Mouse (Mus musculus) midbrain, embryonic 15.5 days (tissue): Measurements from ENCODE around the gene Snf8. TPM values are rescaled to one million over a fixed set of nuclear protein-coding genes. Genes with fewer than 3 reads are reported as not detected.

Experiments used
- ATAC-seq: fragments of 200-750 bp; cut with Nextera tagmentation; replicated peaks from 2 replicates; pipeline ENCODE4 v1.8.0; 2017; ENCODE audit warnings: moderate TSS enrichment
- H3K27ac ChIP-seq: fragments of 300-500 bp; sonication (generic); 2 replicates; pipeline ENCODE4 v1.5.1; 2015; ENCODE audit warnings: mild to moderate bottlenecking, inconsistent platforms
- H3K27me3 ChIP-seq: fragments of 300-500 bp; sonication (generic); replicated peaks from 2 replicates; pipeline ENCODE4 v1.6.1; 2015; ENCODE audit warnings: inconsistent platforms
- H3K36me3 ChIP-seq: fragments of 300-500 bp; sonication (generic); replicated peaks from 2 replicates; pipeline ENCODE4 v1.6.1; 2015; ENCODE audit warnings: inconsistent platforms
- H3K4me1 ChIP-seq: fragments of 300-500 bp; sonication (generic); 2 replicates; pipeline ENCODE4 v1.6.1; 2015; ENCODE audit warnings: inconsistent platforms
- H3K4me2 ChIP-seq: fragments of 300-500 bp; sonication (generic); 2 replicates; pipeline ENCODE4 v1.6.1; 2015; ENCODE audit warnings: inconsistent platforms, mild to moderate bottlenecking, moderate library complexity
- H3K4me3 ChIP-seq: fragments of 300-500 bp; sonication (generic); 2 replicates; pipeline ENCODE4 v1.5.1; 2015; ENCODE audit warnings: mild to moderate bottlenecking, inconsistent platforms
- H3K9ac ChIP-seq: fragments of 300-500 bp; sonication (generic); 2 replicates; pipeline ENCODE4 v1.6.1; 2015; ENCODE audit warnings: mild to moderate bottlenecking, inconsistent platforms
- H3K9me3 ChIP-seq: fragments of 300-500 bp; sonication (generic); 2 replicates; pipeline ENCODE4 v1.6.1; 2016; ENCODE audit warnings: inconsistent platforms
- WGBS: fragments of 180-500 bp; shearing (Covaris S2); methylation state at CpG from one replicate; pipeline ENCODE4 v1.1.7; 2015; ENCODE audit warnings: mixed read lengths; 5-methylcytosine and 5-hydroxymethylcytosine counted together
- polyA plus RNA-seq: library from polyadenylated mRNA; unstranded; fragments of >200 nt; fragmentation: Nextera tagmentation; extraction: Ambion mirVana; gene quantifications from 2 replicates; pipeline ENCODE4 v1.2.1, GENCODE M21; 2015

The Snf8 gene
- polyA plus RNA-seq, 1 experiment from 2014 or later = 137 TPM

DNA sequence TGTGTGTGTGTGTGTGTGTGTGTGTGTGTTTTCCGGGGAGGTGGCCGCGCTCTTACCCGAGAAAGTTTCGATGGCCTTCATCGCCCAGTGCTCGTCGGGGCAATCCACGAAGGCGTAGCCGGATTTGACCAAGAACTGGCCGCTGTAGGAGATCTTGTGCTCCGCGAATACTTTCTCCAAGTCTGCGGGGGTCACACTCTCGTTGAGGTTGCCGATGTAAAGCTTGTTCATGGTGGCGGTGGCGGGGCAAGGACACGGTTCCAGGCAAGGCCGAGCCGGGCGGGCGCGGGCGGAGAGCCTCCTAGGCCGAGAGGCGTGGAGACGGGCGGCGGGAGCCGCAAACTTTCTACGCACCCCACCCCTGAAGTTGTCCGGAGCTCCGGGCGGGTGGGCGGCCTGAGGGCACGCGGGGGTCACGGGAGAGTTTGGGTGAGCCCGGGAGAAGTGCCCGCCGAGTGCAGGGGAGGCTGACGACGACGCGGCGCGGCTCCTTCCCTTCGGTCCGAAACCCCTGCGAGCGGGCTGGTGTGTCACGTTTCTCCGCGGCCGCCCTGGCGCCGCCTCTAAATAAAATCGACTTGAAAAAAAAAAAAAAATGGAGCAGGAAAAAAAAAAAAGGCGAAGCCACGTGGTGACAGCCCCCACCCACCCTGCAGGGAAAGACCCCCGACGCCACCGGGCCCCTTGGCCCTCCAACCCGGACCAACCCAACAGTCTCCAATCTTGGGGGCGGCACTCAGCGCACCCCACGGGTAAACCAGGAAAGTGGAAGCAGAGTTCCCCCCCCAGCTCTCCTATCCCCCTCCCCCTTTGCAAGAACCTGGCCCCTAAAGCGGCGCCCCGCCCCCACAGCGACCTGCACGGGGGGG lies 29.0 kb upstream of the Snf8 start, which contains the start of gene Igf2bp1:
Igf2bp1 (minus strand) TSS at position 538 of the 869 bp plus-strand sequence.
- no peaks in the 10 kb centered on the region for H3K27me3 ChIP-seq
- peak within 1 kb of the TSS; percentile 68 for H3K9ac ChIP-seq
- H3K36me3 ChIP-seq = no peaks in the 10 kb centered on the region
- under 1% methylated on average over 68 of the region's 74 CpGs for WGBS
- H3K9me3 ChIP-seq = no peaks in the 10 kb centered on the region
- ATAC-seq = peak; percentile 53
- H3K27ac ChIP-seq = peak within 1 kb of the TSS; percentile 88
- H3K4me3 ChIP-seq = peak within 1 kb of the TSS; percentile 54
- peaks cover 38% of the 10 kb centered on the region for H3K4me1 ChIP-seq
- peak within 1 kb of the TSS; percentile 80 for H3K4me2 ChIP-seq

DNA sequence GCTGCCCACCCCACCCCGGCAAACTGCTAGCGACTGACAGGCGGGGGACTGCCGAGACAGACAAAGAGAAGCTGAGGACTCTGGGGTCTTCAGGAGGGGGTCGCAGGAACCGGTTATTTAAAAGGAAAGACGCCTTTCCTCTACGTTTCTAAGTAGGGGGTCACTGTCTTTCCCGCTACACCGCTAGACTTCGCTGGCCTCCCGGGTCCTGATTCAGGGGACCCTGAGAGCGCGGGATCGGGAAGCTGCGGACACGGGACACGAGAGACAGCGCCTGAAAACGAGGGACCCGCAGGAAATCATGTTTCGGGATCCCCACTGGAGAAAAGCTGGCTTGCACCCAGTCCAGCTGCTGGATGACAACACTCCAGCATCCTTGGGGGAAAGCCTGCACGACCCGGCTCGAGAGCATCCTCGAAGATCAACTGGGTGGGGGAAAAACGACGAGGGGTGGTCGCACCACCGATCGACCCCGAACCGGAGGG lies 28.3 kb upstream of the Snf8 start:
- Histone ChIP-seq H3K9ac (peak overlapping the region; percentile 68), H3K4me3 (peak overlapping the region; percentile 54), H3K27me3 (no peaks in the 10 kb centered on the region), H3K27ac (peak overlapping the region; percentile 88), H3K9me3 (no peaks in the 10 kb centered on the region), H3K4me2 (peak overlapping the region; percentile 80), H3K4me1 (peaks cover 38% of the 10 kb centered on the region), H3K36me3 (no peaks in the 10 kb centered on the region)
- WGBS = under 1% methylated on average over 33 of the region's 33 CpGs
- peak; percentile 43; the same call in 1 of the 2 replicates for ATAC-seq

DNA sequence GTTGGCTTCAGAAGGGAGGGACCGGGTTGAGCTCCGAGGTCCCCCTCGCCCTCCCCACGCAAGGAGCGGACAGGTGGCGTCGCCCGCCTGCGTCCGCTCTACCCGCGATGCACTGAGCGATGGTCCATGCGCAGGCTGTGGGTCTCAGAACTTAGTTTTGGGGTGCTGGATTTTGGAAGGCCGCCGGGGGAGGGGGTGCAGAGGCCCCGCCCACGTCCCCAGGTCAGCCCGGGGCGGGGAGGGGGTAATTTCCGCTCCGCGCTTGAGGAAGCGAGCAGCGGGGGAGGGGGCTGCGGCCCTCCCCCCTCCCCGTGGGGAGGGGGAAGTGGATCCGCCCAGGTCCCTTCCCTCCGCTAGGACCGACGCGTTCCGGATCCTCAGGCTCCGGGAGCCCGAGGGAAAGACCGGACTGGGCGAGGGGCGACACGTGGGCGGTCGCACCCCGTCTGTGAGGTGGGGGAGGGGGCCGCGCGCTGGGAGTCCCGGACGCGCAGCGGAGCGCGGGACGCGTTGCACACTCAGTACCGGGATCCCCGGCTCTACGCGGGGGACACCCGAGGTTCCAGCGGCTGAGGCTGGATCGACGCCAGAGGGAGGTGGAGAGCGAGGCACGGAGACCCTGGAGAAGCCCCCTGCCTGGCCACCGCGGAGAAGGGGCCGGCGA lies 27.7 kb upstream of the Snf8 start:
- WGBS = under 1% methylated on average over 56 of the region's 67 CpGs
- Histone ChIP-seq H3K27me3 (no peaks in the 10 kb centered on the region), H3K9me3 (no peaks in the 10 kb centered on the region), H3K4me1 (peaks cover 32% of the 10 kb centered on the region), H3K9ac (peak overlapping the region; percentile 68), H3K4me3 (peak overlapping the region; percentile 54), H3K27ac (peak overlapping the region; percentile 88), H3K4me2 (peak overlapping the region; percentile 80), H3K36me3 (no peaks in the 10 kb centered on the region)
- peak; percentile 78 for ATAC-seq

DNA sequence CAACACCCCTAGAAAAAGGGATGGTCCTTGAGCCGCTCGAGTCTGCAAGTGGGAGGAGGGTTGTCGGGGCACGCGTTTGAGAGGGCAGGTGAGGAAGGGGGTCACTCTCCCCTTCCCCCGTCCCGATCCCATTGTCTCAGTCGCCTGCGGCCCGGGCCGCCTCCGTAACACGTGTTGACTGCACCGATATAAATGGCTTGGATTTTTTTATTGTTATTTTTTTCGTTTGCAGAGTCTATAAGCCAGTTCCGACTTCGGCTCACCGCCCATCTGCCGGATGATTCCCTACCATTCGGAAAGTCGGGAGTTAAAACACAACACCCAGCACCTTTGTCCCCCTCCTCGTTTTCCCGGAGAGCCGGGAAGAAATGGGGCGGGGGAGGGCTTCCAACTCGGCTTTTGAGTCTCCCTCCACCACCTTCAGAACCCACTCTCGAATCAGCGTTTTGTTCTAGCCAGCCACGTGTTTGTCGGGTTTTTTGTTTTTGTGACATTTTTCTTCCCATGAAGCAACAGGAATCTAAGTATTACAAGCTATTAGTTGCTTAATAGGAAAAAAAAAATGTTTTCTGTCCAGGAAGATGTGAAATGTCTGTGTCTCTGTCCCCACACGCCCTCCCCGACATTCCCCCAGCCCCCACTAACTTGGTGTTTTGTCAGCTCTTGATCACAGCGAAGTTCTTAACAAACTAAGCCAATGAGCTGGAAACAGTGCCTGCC lies 27.0 kb upstream of the Snf8 start:
- WGBS = under 1% methylated on average over 33 of the region's 33 CpGs
- peak overlapping the region; percentile 88 for H3K27ac ChIP-seq
- no peak; the same call in 1 of the 2 replicates for ATAC-seq

DNA sequence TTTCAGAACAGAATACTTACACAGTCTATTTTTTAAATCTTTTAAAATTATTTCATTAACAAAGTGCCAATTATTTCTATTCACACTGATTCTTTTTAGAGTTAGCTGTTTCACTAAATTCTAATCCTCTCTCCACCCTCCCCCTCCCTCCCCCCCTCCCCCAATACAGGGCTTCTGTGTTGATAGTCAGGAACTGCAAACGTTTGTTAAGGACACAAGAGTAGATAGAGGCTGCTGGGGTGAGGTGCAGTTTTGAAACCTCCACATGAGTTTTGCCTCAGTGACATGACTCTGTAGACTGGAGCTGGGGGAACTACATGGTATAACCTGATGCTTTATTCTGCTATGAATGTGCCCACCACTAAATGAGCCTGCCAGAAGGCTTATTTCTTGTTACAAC lies 25.9 kb upstream of the Snf8 start:
- Histone ChIP-seq H3K4me1 (peaks cover 18% of the 10 kb centered on the region), H3K9me3 (no peaks in the 10 kb centered on the region), H3K27me3 (no peaks in the 10 kb centered on the region), H3K9ac (no peak overlapping the region), H3K4me2 (no peak overlapping the region), H3K4me3 (no peak overlapping the region), H3K27ac (no peak overlapping the region), H3K36me3 (no peaks in the 10 kb centered on the region)
- ATAC-seq = no peak
- 0% methylated on average over 1 of the region's 1 CpGs for WGBS

More for the DNA sequence above, 27.0 kb upstream of the Snf8 start:
- Histone ChIP-seq H3K9me3 (no peaks in the 10 kb centered on the region), H3K9ac (peak overlapping the region; percentile 68), H3K27me3 (no peaks in the 10 kb centered on the region), H3K4me3 (peak overlapping the region; percentile 54), H3K4me2 (peak overlapping the region; percentile 80), H3K36me3 (no peaks in the 10 kb centered on the region), H3K4me1 (peaks cover 26% of the 10 kb centered on the region)

DNA sequence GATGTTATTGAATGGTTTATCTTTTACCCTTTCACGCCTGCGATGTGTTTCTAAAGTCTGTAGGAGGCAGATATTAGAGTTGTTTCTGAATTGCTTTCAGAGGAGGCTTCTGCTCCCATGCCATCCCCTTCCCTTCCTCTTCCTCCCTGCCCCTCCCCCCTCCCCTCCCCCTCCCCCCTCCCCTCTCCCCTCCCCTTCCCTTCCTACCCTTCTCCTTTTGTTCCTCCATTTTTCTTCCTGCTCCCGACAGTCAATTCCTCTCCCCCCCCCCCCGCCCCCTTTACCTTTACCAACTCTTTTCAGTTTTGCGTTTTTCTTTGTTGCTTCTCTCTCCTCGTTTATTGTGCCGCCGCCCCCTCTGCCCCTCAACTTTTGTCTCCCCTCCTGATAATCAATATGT lies 22.7 kb upstream of the Snf8 start:
- no peak overlapping the region for H3K9ac ChIP-seq
- H3K4me2 ChIP-seq = no peak overlapping the region
- no peaks in the 10 kb centered on the region for H3K27me3 ChIP-seq
- no peak overlapping the region for H3K27ac ChIP-seq
- H3K36me3 ChIP-seq = no peaks in the 10 kb centered on the region
- no peak for ATAC-seq
- H3K4me3 ChIP-seq = no peak overlapping the region
- no peaks in the 10 kb centered on the region for H3K9me3 ChIP-seq
- 0 out of 2 replicates have a peak, but pooled peaks cover 12% of the 10 kb centered on the region for H3K4me1 ChIP-seq
- WGBS = 4% methylated on average over 2 of the region's 8 CpGs

DNA sequence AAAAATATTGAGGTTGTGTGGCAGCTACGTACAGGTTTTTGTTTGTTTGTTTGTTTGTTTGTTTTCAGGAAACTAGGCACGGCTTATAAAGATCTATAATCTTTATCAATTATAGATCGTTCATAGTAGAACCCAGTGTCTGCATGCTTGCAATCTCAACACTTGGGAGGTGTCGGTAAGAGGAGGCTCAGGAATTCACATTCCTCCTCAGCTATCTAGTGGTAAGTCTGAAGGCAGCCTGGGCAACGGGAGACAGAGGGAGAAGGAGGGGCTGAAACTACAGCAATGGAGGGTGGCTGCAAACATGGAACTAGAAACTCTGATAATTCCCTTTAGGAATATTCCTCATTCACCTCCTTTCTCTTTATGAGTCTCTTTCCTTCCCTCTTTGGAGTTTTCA lies 19.3 kb upstream of the Snf8 start:
- no peak overlapping the region for H3K9ac ChIP-seq
- no peaks in the 10 kb centered on the region for H3K9me3 ChIP-seq
- no peak overlapping the region for H3K27ac ChIP-seq
- no peaks in the 10 kb centered on the region for H3K27me3 ChIP-seq
- no peaks in the 10 kb centered on the region for H3K36me3 ChIP-seq
- no peaks in the 10 kb centered on the region for H3K4me1 ChIP-seq
- 50% methylated on average over 5 of the region's 5 CpGs for WGBS
- H3K4me2 ChIP-seq = no peak overlapping the region
- no peak for ATAC-seq
- no peak overlapping the region for H3K4me3 ChIP-seq

DNA sequence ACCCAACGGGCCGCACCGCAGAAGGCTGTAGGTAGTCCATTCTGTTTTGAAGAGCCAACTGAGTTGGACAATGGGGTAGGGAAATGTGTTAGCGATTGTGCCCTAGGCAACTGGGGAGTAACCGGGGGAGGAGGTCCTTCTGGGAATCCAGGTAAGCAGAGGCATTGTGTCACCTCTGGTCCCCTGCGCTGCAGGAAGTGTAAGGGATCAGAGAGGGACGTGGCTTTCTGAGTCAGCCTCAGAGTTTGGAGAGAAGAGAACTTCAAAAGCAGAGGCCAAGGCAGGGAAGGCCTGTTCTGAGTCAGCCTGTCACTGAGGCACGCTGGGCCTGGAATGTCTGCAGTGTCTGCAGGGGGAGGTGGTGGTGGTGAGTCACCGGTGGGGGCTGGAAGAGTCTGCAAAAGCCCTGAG lies 16.7 kb upstream of the Snf8 start:
- Histone ChIP-seq H3K4me2 (no peak overlapping the region), H3K9me3 (no peaks in the 10 kb centered on the region), H3K9ac (no peak overlapping the region), H3K27me3 (no peaks in the 10 kb centered on the region), H3K4me1 (no peaks in the 10 kb centered on the region), H3K36me3 (no peaks in the 10 kb centered on the region), H3K4me3 (no peak overlapping the region), H3K27ac (no peak overlapping the region)
- 19% methylated on average over 9 of the region's 9 CpGs for WGBS
- no peak for ATAC-seq

DNA sequence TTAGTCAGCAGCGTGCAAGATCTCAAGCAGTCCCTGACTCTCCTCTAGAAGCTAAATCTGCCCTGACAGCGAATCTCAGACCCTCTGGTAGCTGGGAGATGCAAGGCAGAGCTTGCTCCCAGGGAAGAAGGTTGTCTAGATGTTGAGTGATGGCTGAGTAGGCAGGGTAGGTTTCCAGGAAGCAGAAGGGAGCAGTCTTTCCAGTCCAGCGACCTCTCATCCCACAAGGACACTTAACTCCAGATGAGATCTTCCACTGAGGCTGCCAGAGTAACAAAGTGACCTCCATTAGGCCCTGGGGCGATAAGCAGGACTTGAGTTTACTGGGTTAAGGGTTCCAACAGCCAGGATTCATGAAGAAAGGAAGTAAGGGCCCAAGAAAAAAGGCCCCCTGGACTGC lies 14.1 kb upstream of the Snf8 start:
- ATAC-seq = no peak
- no peaks in the 10 kb centered on the region for H3K9me3 ChIP-seq
- H3K27me3 ChIP-seq = no peaks in the 10 kb centered on the region
- H3K4me2 ChIP-seq = no peak overlapping the region
- H3K36me3 ChIP-seq = no peaks in the 10 kb centered on the region
- H3K4me1 ChIP-seq = no peaks in the 10 kb centered on the region
- no peak overlapping the region for H3K4me3 ChIP-seq
- H3K27ac ChIP-seq = no peak overlapping the region
- 68% methylated on average over 4 of the region's 4 CpGs for WGBS
- H3K9ac ChIP-seq = no peak overlapping the region

DNA sequence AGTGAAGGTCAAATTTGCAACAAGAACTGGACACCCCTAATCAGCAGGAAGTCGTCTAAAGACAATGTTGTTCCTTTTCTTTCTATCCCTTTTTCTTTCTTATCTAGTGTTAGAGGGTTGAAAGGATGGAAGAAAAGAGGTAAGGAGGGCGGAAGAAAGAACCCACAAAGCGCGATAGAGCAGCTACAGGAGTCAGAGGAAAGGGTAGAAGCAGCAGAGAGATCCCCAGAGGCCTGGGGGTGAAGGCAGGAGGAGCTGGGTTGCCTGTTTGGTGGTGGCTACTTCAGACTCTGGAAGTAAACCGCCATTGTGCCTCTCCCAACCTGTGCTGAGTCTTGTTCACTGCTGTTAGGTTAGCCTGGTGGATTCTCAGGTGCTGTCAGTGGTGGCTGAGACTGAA lies 6.6 kb upstream of the Snf8 start:
- Histone ChIP-seq H3K27ac (no peak overlapping the region), H3K9ac (no peak overlapping the region), H3K4me1 (no peaks in the 10 kb centered on the region), H3K4me2 (no peak overlapping the region), H3K36me3 (no peaks in the 10 kb centered on the region), H3K9me3 (no peaks in the 10 kb centered on the region), H3K27me3 (peaks cover 6% of the 10 kb centered on the region; the same call in 1 of the 2 replicates), H3K4me3 (no peak overlapping the region)
- WGBS = 65% methylated on average over 5 of the region's 5 CpGs
- ATAC-seq = no peak

DNA sequence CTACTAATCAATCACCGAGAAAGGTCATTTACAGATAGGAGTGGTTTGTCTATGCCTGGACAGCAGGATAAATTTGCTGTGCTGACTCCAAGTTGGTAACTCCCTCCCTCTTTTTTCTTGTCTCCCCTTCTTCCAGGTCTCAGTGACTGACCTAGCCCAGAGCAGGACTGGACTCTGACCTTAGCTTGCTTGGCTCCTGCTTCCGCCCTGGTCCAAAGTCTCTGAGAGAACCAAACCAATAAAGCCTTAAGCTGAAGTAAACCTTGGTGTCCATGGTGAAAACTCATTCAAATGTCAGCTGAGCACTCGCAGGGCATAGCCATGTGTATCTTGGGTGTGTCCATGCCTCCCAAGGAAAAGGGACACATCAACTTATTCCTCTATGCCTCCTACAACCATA lies 4.1 kb upstream of the Snf8 start:
- no peak overlapping the region for H3K27ac ChIP-seq
- no peak for ATAC-seq
- peaks cover 11% of the 10 kb centered on the region for H3K4me1 ChIP-seq
- H3K9me3 ChIP-seq = no peaks in the 10 kb centered on the region
- no peak overlapping the region for H3K4me2 ChIP-seq
- no peak overlapping the region for H3K9ac ChIP-seq
- no peaks in the 10 kb centered on the region for H3K36me3 ChIP-seq
- WGBS = 86% methylated on average over 3 of the region's 3 CpGs
- no peak overlapping the region for H3K4me3 ChIP-seq
- peaks cover 6% of the 10 kb centered on the region; the same call in 1 of the 2 replicates for H3K27me3 ChIP-seq

DNA sequence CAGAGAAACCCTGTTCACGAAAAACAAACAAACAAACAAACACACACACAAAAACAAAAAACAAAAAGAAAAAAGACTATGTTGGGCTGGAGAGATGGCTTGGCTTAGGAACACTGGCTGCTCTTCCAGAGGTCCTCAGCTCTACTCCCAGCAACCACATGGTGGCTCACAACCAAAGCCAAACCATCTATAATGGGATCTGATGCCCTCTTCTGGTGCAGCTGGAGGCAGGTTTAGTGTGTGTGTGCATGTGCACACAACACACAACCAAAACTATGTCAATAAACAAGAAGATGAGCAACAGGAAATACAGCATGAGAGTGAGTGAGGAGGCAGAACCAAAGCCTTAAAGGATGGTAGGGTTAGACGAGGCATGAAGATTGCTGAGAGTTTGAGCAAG lies 3.0 kb upstream of the Snf8 start:
- no peak overlapping the region for H3K4me2 ChIP-seq
- H3K27me3 ChIP-seq = peaks cover 6% of the 10 kb centered on the region; the same call in 1 of the 2 replicates
- H3K4me3 ChIP-seq = no peak overlapping the region
- 85% methylated on average over 2 of the region's 2 CpGs for WGBS
- H3K9ac ChIP-seq = no peak overlapping the region
- H3K27ac ChIP-seq = no peak overlapping the region
- no peak for ATAC-seq
- H3K4me1 ChIP-seq = peaks cover 23% of the 10 kb centered on the region
- no peaks in the 10 kb centered on the region for H3K36me3 ChIP-seq
- no peaks in the 10 kb centered on the region for H3K9me3 ChIP-seq
